ENCODE assay signal across 13 mouse cellular contexts in genomic region chr9:7784615-7785012, GRCm38 (mm10). TPM values are rescaled to one million over a fixed set of nuclear protein-coding genes. Genes with fewer than 3 reads are reported as not detected.
A peak's percentile ranks its signal among the peaks of the same experiment; 100 is the strongest.
DNase-seq lines count a peak whose midpoint lies in the region; ATAC-seq and TF ChIP-seq lines count a peak whose summit lies in the region.
"Had no signal": no experiment of that assay in that cellular context is flagged by ENCODE, and none has a peak within 500 bp of the region (broad histone marks: within the 10 kb centered on the region; RNA-seq: fewer than 3 reads in every experiment).

No protein-coding gene starts in this region.

- no peak for DNase-seq in hindbrain, embryonic 11.5 days (ENCODE audit: low spot score)
- no peak for DNase-seq in hindbrain, embryonic 14.5 days (ENCODE audit: low spot score)
- no peak for DNase-seq in stomach, postnatal 0 days (ENCODE audit: low spot score)
- DNase-seq in layer of hippocampus, postnatal 36 days = no peak
- DNase-seq in yolk sac, embryonic 10.5 days (ENCODE audit: low spot score) = no peak
- DNase-seq: adrenal gland, adult 8-10 months; cerebellum, postnatal 25 days; gastrocnemius, postnatal 10 days; kidney, postnatal 10 days; lung, adult 18-20 months had no signal

- no peaks in the 10 kb centered on the region for H3K36me3 ChIP-seq in hindbrain, embryonic 11.5 days (ENCODE audit: control insufficient read depth, insufficient read depth, low read length)
- H3K36me3 ChIP-seq in hindbrain, embryonic 14.5 days (replicated peaks; ENCODE audit: control insufficient read depth, insufficient read depth) = no peaks in the 10 kb centered on the region
- H3K36me3 ChIP-seq in stomach, embryonic 16.5 days (ENCODE audit: control insufficient read depth, insufficient read depth, low read length) = peaks cover 12% of the 10 kb centered on the region; the same call in 1 of the 2 replicates
- H3K36me3 ChIP-seq in stomach, postnatal 0 days (ENCODE audit: control insufficient read depth, insufficient read depth, low read length) = peaks cover 4% of the 10 kb centered on the region; the same call in 1 of the 2 replicates
- no peaks in the 10 kb centered on the region for H3K36me3 ChIP-seq in hindbrain, embryonic 12.5 days
- peaks cover 6% of the 10 kb centered on the region for H3K36me3 ChIP-seq in small intestine, adult 2 months (ENCODE audit: control insufficient read depth, insufficient read depth, low read length)

- H3K4me1 ChIP-seq in hindbrain, embryonic 11.5 days (replicated peaks; ENCODE audit: control insufficient read depth, insufficient read depth, low read length) = no peaks in the 10 kb centered on the region
- H3K4me1 ChIP-seq in hindbrain, embryonic 14.5 days (replicated peaks; ENCODE audit: control insufficient read depth, insufficient read depth, low read length) = no peaks in the 10 kb centered on the region
- peaks cover 6% of the 10 kb centered on the region for H3K4me1 ChIP-seq in stomach, embryonic 16.5 days (ENCODE audit: control insufficient read depth, insufficient read depth, low read length)
- no peaks in the 10 kb centered on the region for H3K4me1 ChIP-seq in stomach, postnatal 0 days (replicated peaks; ENCODE audit: control insufficient read depth, insufficient read depth)
- peaks cover 14% of the 10 kb centered on the region for H3K4me1 ChIP-seq in hindbrain, embryonic 12.5 days
- peaks cover 5% of the 10 kb centered on the region for H3K4me1 ChIP-seq in small intestine, adult 2 months (ENCODE audit: control insufficient read depth, insufficient read depth, insufficient read length, low read length)

- WGBS in hindbrain, embryonic 11.5 days = 20% methylated on average over 1 of the region's 1 CpGs
- WGBS in hindbrain, embryonic 14.5 days = 31% methylated on average over 1 of the region's 1 CpGs
- 54% methylated on average over 1 of the region's 1 CpGs for WGBS in stomach, embryonic 16.5 days
- 55% methylated on average over 1 of the region's 1 CpGs for WGBS in stomach, postnatal 0 days
- WGBS in hindbrain, embryonic 12.5 days = 31% methylated on average over 1 of the region's 1 CpGs
- WGBS in small intestine, adult 2 months = 71% methylated on average over 1 of the region's 1 CpGs

- no peak for TF ChIP-seq EP300 in stomach, postnatal 0 days (optimal IDR thresholded peaks at IDR 0.05)

- no peak overlapping the region for H3K4me3 ChIP-seq in hindbrain, embryonic 11.5 days (ENCODE audit: low read depth, low read length)
- no peak overlapping the region for H3K4me3 ChIP-seq in hindbrain, embryonic 14.5 days (replicated peaks; ENCODE audit: low read length)
- no peak overlapping the region for H3K4me3 ChIP-seq in stomach, embryonic 16.5 days (replicated peaks; ENCODE audit: low read length)
- no peak overlapping the region for H3K4me3 ChIP-seq in stomach, postnatal 0 days (ENCODE audit: low read depth, low read length)
- H3K4me3 ChIP-seq in hindbrain, embryonic 12.5 days = no peak overlapping the region
- H3K4me3 ChIP-seq in small intestine, adult 2 months (ENCODE audit: low read depth, low read length) = no peak overlapping the region

- TF ChIP-seq POLR2A in small intestine, adult 2 months (IDR thresholded peaks at IDR 0.05; ENCODE audit: low read depth, low read length) = no peak

- no peak overlapping the region for H3K4me2 ChIP-seq in hindbrain, embryonic 11.5 days (replicated peaks; ENCODE audit: low read depth, low read length)
- no peak overlapping the region for H3K4me2 ChIP-seq in hindbrain, embryonic 14.5 days (replicated peaks)
- no peak overlapping the region for H3K4me2 ChIP-seq in stomach, embryonic 16.5 days (ENCODE audit: low read depth, low read length)
- no peak overlapping the region for H3K4me2 ChIP-seq in stomach, postnatal 0 days (replicated peaks; ENCODE audit: low read depth)
- H3K4me2 ChIP-seq in hindbrain, embryonic 12.5 days (replicated peaks) = no peak overlapping the region

- no peak for TF ChIP-seq CTCF in stomach, postnatal 0 days (IDR thresholded peaks at IDR 0.05; ENCODE audit: low read depth)
- TF ChIP-seq CTCF in small intestine, adult 2 months (IDR thresholded peaks at IDR 0.05; ENCODE audit: extremely low read depth, insufficient read length, insufficient replicate concordance, low read depth, low read length) = no peak

- 0 out of 2 replicates have a peak, but pooled peaks have one; percentile 48 for ATAC-seq in hindbrain, embryonic 11.5 days (ENCODE audit: low FRiP score)
- ATAC-seq in hindbrain, embryonic 14.5 days (ENCODE audit: low FRiP score) = no peak
- ATAC-seq in stomach, embryonic 16.5 days (ENCODE audit: insufficient read depth, low FRiP score) = no peak; the same call in 1 of the 2 replicates
- ATAC-seq in stomach, postnatal 0 days (ENCODE audit: low FRiP score, low TSS enrichment) = no peak
- peak; percentile 55 for ATAC-seq in hindbrain, embryonic 12.5 days (ENCODE audit: low FRiP score)

- H3K9ac ChIP-seq in hindbrain, embryonic 11.5 days (ENCODE audit: low read depth, low read length) = no peak overlapping the region
- no peak overlapping the region for H3K9ac ChIP-seq in hindbrain, embryonic 14.5 days
- no peak overlapping the region; the same call in 1 of the 2 replicates for H3K9ac ChIP-seq in stomach, embryonic 16.5 days (ENCODE audit: low read length)
- no peak overlapping the region for H3K9ac ChIP-seq in stomach, postnatal 0 days (ENCODE audit: low read length)
- no peak overlapping the region for H3K9ac ChIP-seq in hindbrain, embryonic 12.5 days

- H3K27me3 ChIP-seq in hindbrain, embryonic 11.5 days (ENCODE audit: control insufficient read depth, insufficient read depth, low read length) = no peaks in the 10 kb centered on the region
- no peaks in the 10 kb centered on the region for H3K27me3 ChIP-seq in hindbrain, embryonic 14.5 days (ENCODE audit: control insufficient read depth, insufficient read depth, low read length)
- no peaks in the 10 kb centered on the region for H3K27me3 ChIP-seq in stomach, embryonic 16.5 days (ENCODE audit: control insufficient read depth, insufficient read depth, low read length)
- H3K27me3 ChIP-seq in stomach, postnatal 0 days (ENCODE audit: control insufficient read depth, insufficient read depth, low read length) = no peaks in the 10 kb centered on the region
- H3K27me3 ChIP-seq in hindbrain, embryonic 12.5 days = no peaks in the 10 kb centered on the region
- H3K27me3 ChIP-seq in small intestine, adult 2 months (ENCODE audit: control insufficient read depth, insufficient read depth, low read length) = no peaks in the 10 kb centered on the region

- H3K27ac ChIP-seq in hindbrain, embryonic 11.5 days (ENCODE audit: low read depth, low read length) = peak overlapping the region; percentile 49; the same call in 1 of the 2 replicates
- no peak overlapping the region for H3K27ac ChIP-seq in hindbrain, embryonic 14.5 days
- 0 out of 2 replicates have a peak overlapping the region, but pooled peaks have one; percentile 42 for H3K27ac ChIP-seq in stomach, embryonic 16.5 days (ENCODE audit: low read length)
- H3K27ac ChIP-seq in stomach, postnatal 0 days (replicated peaks) = no peak overlapping the region
- H3K27ac ChIP-seq in hindbrain, embryonic 12.5 days = peak overlapping the region; percentile 48
- peak overlapping the region; percentile 53 for H3K27ac ChIP-seq in small intestine, adult 2 months (ENCODE audit: insufficient read depth, low read depth, low read length)

- H3K9me3 ChIP-seq in hindbrain, embryonic 11.5 days (ENCODE audit: control insufficient read depth, low read length) = no peaks in the 10 kb centered on the region
- no peaks in the 10 kb centered on the region for H3K9me3 ChIP-seq in hindbrain, embryonic 14.5 days (ENCODE audit: control insufficient read depth, low read length)
- H3K9me3 ChIP-seq in stomach, embryonic 16.5 days (replicated peaks; ENCODE audit: control insufficient read depth, low read length) = no peaks in the 10 kb centered on the region
- H3K9me3 ChIP-seq in stomach, postnatal 0 days (ENCODE audit: control insufficient read depth, low read length) = no peaks in the 10 kb centered on the region
- no peaks in the 10 kb centered on the region for H3K9me3 ChIP-seq in hindbrain, embryonic 12.5 days (replicated peaks)

RNA-seq across cellular contexts. Expression of gene Tmem123, which starts 20.8 kb away (rescaled TPM):
- 133 and 135 TPM in 2 replicates for polyA plus RNA-seq in hindbrain, embryonic 11.5 days (2014; fragmentation: Nextera tagmentation; extraction: Ambion mirVana)
- polyA plus RNA-seq in hindbrain, embryonic 14.5 days (2014; fragmentation: Nextera tagmentation; extraction: Ambion mirVana) = 25.6 and 28.3 TPM in 2 replicates
- polyA plus RNA-seq in stomach, embryonic 16.5 days (2015; fragmentation: Nextera tagmentation; extraction: Ambion mirVana) = 139 and 150 TPM in 2 replicates
- polyA plus RNA-seq in stomach, postnatal 0 days (2015; fragmentation: Nextera tagmentation; extraction: Ambion mirVana) = 117 and 121 TPM in 2 replicates
- 80.1 and 84.2 TPM in 2 replicates for polyA plus RNA-seq in hindbrain, embryonic 12.5 days (2016; fragmentation: Nextera tagmentation; extraction: Ambion mirVana)
- polyA plus RNA-seq in small intestine, adult 2 months (2012; rRNA removed) = 16.9 and 25.1 TPM in 2 replicates
- total RNA-seq in layer of hippocampus, postnatal 36 days (2021) = 10 to 100 TPM; 11.7 to 13.8 TPM

RNA-seq across cellular contexts. Expression of gene Birc2, which starts 52.2 kb away (rescaled TPM):
- polyA plus RNA-seq in hindbrain, embryonic 11.5 days (2014; fragmentation: Nextera tagmentation; extraction: Ambion mirVana) = 45.3 and 51.7 TPM in 2 replicates
- 47.7 and 48.9 TPM in 2 replicates for polyA plus RNA-seq in hindbrain, embryonic 14.5 days (2014; fragmentation: Nextera tagmentation; extraction: Ambion mirVana)
- polyA plus RNA-seq in stomach, embryonic 16.5 days (2015; fragmentation: Nextera tagmentation; extraction: Ambion mirVana) = 34.1 and 40.0 TPM in 2 replicates
- 17.2 and 20.0 TPM in 2 replicates for polyA plus RNA-seq in stomach, postnatal 0 days (2015; fragmentation: Nextera tagmentation; extraction: Ambion mirVana)
- 45.5 and 47.2 TPM in 2 replicates for polyA plus RNA-seq in hindbrain, embryonic 12.5 days (2016; fragmentation: Nextera tagmentation; extraction: Ambion mirVana)
- 3.5 and 5.4 TPM in 2 replicates for polyA plus RNA-seq in small intestine, adult 2 months (2012; rRNA removed)
- total RNA-seq in layer of hippocampus, postnatal 36 days (2021) = 10 to 100 TPM; 35.1 to 38.9 TPM

Comparison
In these comparisons a context has a peak if more than half of its experiments do, and no peak if none do; other contexts are left out.
1. ATAC-seq: peak in hindbrain, embryonic 11.5 days (single experiment) and hindbrain, embryonic 12.5 days (single experiment); none in hindbrain, embryonic 14.5 days (single experiment), stomach, embryonic 16.5 days (single experiment) and stomach, postnatal 0 days (single experiment).
2. H3K27ac ChIP-seq: peak in hindbrain, embryonic 11.5 days (single experiment), stomach, embryonic 16.5 days (single experiment), hindbrain, embryonic 12.5 days (single experiment) and small intestine, adult 2 months (single experiment); none in hindbrain, embryonic 14.5 days (single experiment) and stomach, postnatal 0 days (single experiment).